Mouse (Mus musculus) olfactory bulb, adult 2 months (tissue): Measurements from ENCODE around the gene Rnf220.

Source experiments
- CTCF ChIP-seq: fragments of 200-500 bp; IDR thresholded peaks from 2 replicates; pipeline ENCODE4 v1.5.1; 2012; ENCODE audit warnings: low read depth, mild to moderate bottlenecking, low read length, moderate library complexity; ENCODE audit not compliant: insufficient read depth
- POLR2A ChIP-seq: fragments of 200-500 bp; IDR thresholded peaks from 2 replicates; pipeline ENCODE4 v1.6.1; 2012; ENCODE audit warnings: mild to moderate bottlenecking, low read depth, low read length, moderate library complexity; ENCODE audit not compliant: insufficient read depth

DNA sequence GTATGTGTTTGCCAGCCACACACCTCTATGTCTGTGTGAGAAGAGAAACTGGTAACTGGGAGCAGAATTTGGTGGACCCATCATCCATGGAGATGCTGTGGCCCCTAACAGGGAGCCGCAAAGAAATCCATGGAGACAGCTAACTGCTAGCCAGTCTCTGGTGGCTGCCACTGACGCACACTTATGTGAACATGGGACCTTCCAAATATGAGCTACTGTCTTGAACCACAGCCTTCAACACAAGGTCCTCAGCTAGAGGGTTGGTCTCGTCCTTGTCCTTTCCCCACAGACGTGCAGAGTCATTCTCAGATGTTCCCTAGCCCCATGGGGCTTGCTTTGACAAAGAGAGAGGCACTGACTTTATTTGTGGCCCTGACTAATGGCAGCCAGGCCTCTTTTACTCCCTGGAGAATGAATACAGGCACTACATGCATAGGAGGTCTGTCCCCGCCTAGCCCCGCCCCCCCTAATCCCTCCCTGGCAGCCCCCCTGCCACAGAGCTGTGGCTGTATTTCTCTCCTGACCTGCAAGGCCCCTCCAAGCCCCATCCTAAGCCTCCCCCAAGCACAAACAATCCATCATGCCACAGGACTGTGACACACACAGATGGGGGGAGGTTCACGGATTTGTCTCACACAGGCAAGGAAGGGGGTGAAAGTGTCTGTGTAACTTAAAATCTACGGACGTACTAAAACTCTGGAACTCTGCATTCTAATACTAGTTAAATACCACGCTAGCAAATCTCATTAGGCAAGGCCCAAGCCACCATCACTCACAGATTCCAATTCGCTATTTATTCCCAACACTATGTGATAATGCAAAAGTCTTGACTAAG, 16.0 kb downstream of the Rnf220 start:
- TF ChIP-seq CTCF: no peak
- TF ChIP-seq POLR2A: no peak
